Mouse (Mus musculus) kidney, postnatal 0 days (tissue): ENCODE measurements around the gene Dmrtb1. TPM values are rescaled to one million over a fixed set of nuclear protein-coding genes. Genes with fewer than 3 reads are reported as not detected.

Source experiments
- ATAC-seq: fragments of 200-750 bp; cut with Nextera tagmentation; replicated peaks from 2 replicates; pipeline ENCODE4 v1.8.0; 2017; ENCODE audit warnings: low read depth, moderate number of reproducible peaks, moderate TSS enrichment, moderate library complexity; ENCODE audit not compliant: low FRiP score
- DNase-seq: peaks from one replicate; pipeline ENCODE4 v3.0.0-alpha.2; 2016; ENCODE audit warnings: low spot score
- H3K27ac ChIP-seq: fragments of 300-500 bp; sonication (generic); 2 replicates; pipeline ENCODE4 v1.5.1; 2014; ENCODE audit warnings: mild to moderate bottlenecking
- H3K27me3 ChIP-seq: fragments of 300-500 bp; sonication (generic); 2 replicates; pipeline ENCODE4 v1.6.1; 2014; ENCODE audit warnings: low read length, mixed read lengths; ENCODE audit not compliant: insufficient read depth
- H3K36me3 ChIP-seq: fragments of 300-500 bp; sonication (generic); 2 replicates; pipeline ENCODE4 v1.6.1; 2014; ENCODE audit warnings: low read length, mixed read lengths; ENCODE audit not compliant: insufficient read depth
- H3K4me1 ChIP-seq: fragments of 300-500 bp; sonication (generic); replicated peaks from 2 replicates; pipeline ENCODE4 v1.6.1; 2014; ENCODE audit warnings: antibody characterized with exemption, low read length, mixed read lengths; ENCODE audit not compliant: insufficient read depth
- H3K4me2 ChIP-seq: fragments of 300-500 bp; sonication (generic); 2 replicates; pipeline ENCODE4 v1.6.1; 2014; ENCODE audit warnings: mild to moderate bottlenecking, low read length, moderate library complexity, mixed read lengths
- H3K4me3 ChIP-seq: fragments of 300-500 bp; sonication (generic); replicated peaks from 2 replicates; pipeline ENCODE4 v1.5.1; 2014; ENCODE audit warnings: low read depth, low read length
- H3K9ac ChIP-seq: fragments of 300-500 bp; sonication (generic); 2 replicates; pipeline ENCODE4 v1.6.1; 2014; ENCODE audit warnings: low read depth, low read length
- H3K9me3 ChIP-seq: fragments of 300-500 bp; sonication (generic); replicated peaks from 2 replicates; pipeline ENCODE4 v1.6.1; 2016; ENCODE audit warnings: low read length, inconsistent platforms, mixed read lengths
- CTCF ChIP-seq: IDR thresholded peaks from 2 replicates; pipeline ENCODE4 v1.5.1; 2016; ENCODE audit warnings: antibody characterized with exemption, low read depth, mild to moderate bottlenecking, moderate library complexity
- WGBS: fragments of 180-500 bp; shearing (Covaris S2); extraction: QIAGEN DNeasy Blood & Tissue Kit; methylation state at CpG from one replicate; pipeline ENCODE4 v1.1.7; 2014; 5-methylcytosine and 5-hydroxymethylcytosine counted together
- polyA plus RNA-seq: library from polyadenylated mRNA; unstranded; fragments of >200 nt; fragmentation: Nextera tagmentation; extraction: Ambion mirVana; gene quantifications from 2 replicates; pipeline ENCODE4 v1.2.1, GENCODE M21; 2015

Dmrtb1 gene
- polyA plus RNA-seq, 1 experiment from 2014 or later: not detected

- no peaks in the 10 kb centered on the region for H3K36me3 ChIP-seq
- WGBS: 80% methylated on average over 5 of the region's 5 CpGs
- no peaks in the 10 kb centered on the region for H3K9me3 ChIP-seq
- ATAC-seq (no peak), DNase-seq (no peak)
- no peaks in the 10 kb centered on the region for H3K4me1 ChIP-seq
- H3K27ac ChIP-seq: no peak overlapping the region
- no peak overlapping the region for H3K9ac ChIP-seq
- no peak overlapping the region for H3K4me2 ChIP-seq
- TF ChIP-seq CTCF: no peak
- H3K4me3 ChIP-seq: no peak overlapping the region
- peaks cover 10% of the 10 kb centered on the region; the same call in 1 of the 2 replicates for H3K27me3 ChIP-seq
These were observed 13.3 kb downstream of the Dmrtb1 start for GRCm38 (mm10) chr4:107670731-107671130.

GRCm38 (mm10) chr4:107668514-107668913 lies 15.5 kb downstream of the Dmrtb1 start:
- no peak for ATAC-seq
- 90% methylated on average over 2 of the region's 2 CpGs for WGBS
- TF ChIP-seq CTCF: no peak

GRCm38 (mm10) chr4:107660649-107661048 lies 23.4 kb downstream of the Dmrtb1 start:
- no peaks in the 10 kb centered on the region for H3K27me3 ChIP-seq
- H3K36me3 ChIP-seq: no peaks in the 10 kb centered on the region
- H3K27ac ChIP-seq: no peak overlapping the region
- no peaks in the 10 kb centered on the region for H3K9me3 ChIP-seq
- DNase-seq: no peak
- TF ChIP-seq CTCF: no peak
- H3K4me2 ChIP-seq: no peak overlapping the region
- 89% methylated on average over 11 of the region's 11 CpGs for WGBS
- ATAC-seq: no peak
- H3K4me3 ChIP-seq: no peak overlapping the region
- H3K9ac ChIP-seq: no peak overlapping the region
- H3K4me1 ChIP-seq: no peaks in the 10 kb centered on the region

More at GRCm38 (mm10) chr4:107668514-107668913, 15.5 kb downstream of the Dmrtb1 start:
- DNase-seq: no peak
- H3K4me1 ChIP-seq: no peaks in the 10 kb centered on the region
- no peaks in the 10 kb centered on the region for H3K36me3 ChIP-seq
- H3K9ac ChIP-seq: no peak overlapping the region
- H3K4me2 ChIP-seq: no peak overlapping the region
- H3K27me3 ChIP-seq: peaks cover 6% of the 10 kb centered on the region; the same call in 1 of the 2 replicates
- H3K27ac ChIP-seq: no peak overlapping the region
- no peak overlapping the region for H3K4me3 ChIP-seq
- H3K9me3 ChIP-seq: no peaks in the 10 kb centered on the region

GRCm38 (mm10) chr4:107653280-107653643 lies 30.8 kb downstream of the Dmrtb1 start:
- H3K9me3 ChIP-seq: no peaks in the 10 kb centered on the region
- TF ChIP-seq CTCF: no peak
- ATAC-seq: no peak
- no peaks in the 10 kb centered on the region for H3K36me3 ChIP-seq
- no peak for DNase-seq
- H3K27me3 ChIP-seq: no peaks in the 10 kb centered on the region
- no peaks in the 10 kb centered on the region for H3K4me1 ChIP-seq
- H3K4me2 ChIP-seq: no peak overlapping the region
- WGBS: 65% methylated on average over 5 of the region's 5 CpGs
- H3K4me3 ChIP-seq: no peak overlapping the region
- H3K27ac ChIP-seq: no peak overlapping the region
- H3K9ac ChIP-seq: no peak overlapping the region

- Histone ChIP-seq H3K9ac (no peak overlapping the region), H3K4me1 (no peaks in the 10 kb centered on the region), H3K27ac (no peak overlapping the region), H3K4me2 (no peak overlapping the region), H3K27me3 (no peaks in the 10 kb centered on the region), H3K4me3 (no peak overlapping the region), H3K36me3 (no peaks in the 10 kb centered on the region), H3K9me3 (no peaks in the 10 kb centered on the region)
- DNase-seq (peak; percentile 88), ATAC-seq (peak; percentile 74)
- TF ChIP-seq CTCF: peak; percentile 88
- WGBS: 10% methylated on average over 7 of the region's 7 CpGs
These were observed 31.3 kb downstream of the Dmrtb1 start for GRCm38 (mm10) chr4:107652598-107653279.

- no peak overlapping the region for H3K9ac ChIP-seq
- ATAC-seq (no peak), DNase-seq (no peak)
- no peak overlapping the region for H3K27ac ChIP-seq
- no peaks in the 10 kb centered on the region for H3K36me3 ChIP-seq
- no peaks in the 10 kb centered on the region for H3K27me3 ChIP-seq
- WGBS: 35% methylated on average over 12 of the region's 12 CpGs
- no peak overlapping the region for H3K4me3 ChIP-seq
- no peaks in the 10 kb centered on the region for H3K4me1 ChIP-seq
- no peak overlapping the region for H3K4me2 ChIP-seq
- no peaks in the 10 kb centered on the region for H3K9me3 ChIP-seq
- TF ChIP-seq CTCF: no peak
These were observed 33.0 kb downstream of the Dmrtb1 start for GRCm38 (mm10) chr4:107651021-107651496.
